Mouse (Mus musculus) limb, embryonic 10.5 days (tissue): ENCODE data around the gene Ndufa11. TPM values are rescaled to one million over a fixed set of nuclear protein-coding genes. Genes with fewer than 3 reads are reported as not detected.
A peak's percentile ranks its signal among the peaks of the same experiment; 100 is the strongest.

Experiments used
- DNase-seq: peaks from one replicate; pipeline ENCODE4 v3.0.0-alpha.2; 2017; ENCODE audit warnings: low spot score
- H3K27ac ChIP-seq: fragments of 300-500 bp; sonication (generic); 2 replicates; pipeline ENCODE4 v1.5.1; 2016; ENCODE audit warnings: mild to moderate bottlenecking
- H3K27me3 ChIP-seq: fragments of 300-500 bp; sonication (generic); 2 replicates; pipeline ENCODE4 v1.6.1; 2016; ENCODE audit warnings: low read depth, mild to moderate bottlenecking; ENCODE audit not compliant: poor library complexity, severe bottlenecking
- H3K36me3 ChIP-seq: fragments of 300-500 bp; sonication (generic); 2 replicates; pipeline ENCODE4 v1.6.1; 2016; ENCODE audit warnings: mild to moderate bottlenecking, moderate library complexity
- H3K4me1 ChIP-seq: fragments of 300-500 bp; sonication (generic); 2 replicates; pipeline ENCODE4 v1.6.1; 2016
- H3K4me3 ChIP-seq: fragments of 300-500 bp; sonication (generic); 2 replicates; pipeline ENCODE4 v1.5.1; 2016; ENCODE audit warnings: mild to moderate bottlenecking, moderate library complexity
- H3K9me3 ChIP-seq: fragments of 300-500 bp; sonication (generic); replicated peaks from 2 replicates; pipeline ENCODE4 v1.6.1; 2016; ENCODE audit warnings: mild to moderate bottlenecking
- WGBS: fragments of 180-500 bp; shearing (Covaris S2); methylation state at CpG from one replicate; pipeline ENCODE4 v1.1.7; 2016; 5-methylcytosine and 5-hydroxymethylcytosine counted together
- polyA plus RNA-seq: library from polyadenylated mRNA; unstranded; fragments of >200 nt; fragmentation: Nextera tagmentation; extraction: Ambion mirVana; gene quantifications from 2 replicates; pipeline ENCODE4 v1.2.1, GENCODE M21; 2016

Gene Ndufa11
- polyA plus RNA-seq, 1 experiment from 2014 or later, result 437 TPM

- WGBS, result 51% methylated on average over 12 of the region's 12 CpGs
- Histone ChIP-seq H3K9me3 (no peaks in the 10 kb centered on the region), H3K27ac (peak overlapping the region; percentile 96), H3K36me3 (peaks cover 41% of the 10 kb centered on the region), H3K4me3 (peak overlapping the region; percentile 89), H3K27me3 (no peaks in the 10 kb centered on the region), H3K4me1 (peaks cover 49% of the 10 kb centered on the region)
- DNase-seq, result no peak
These were observed 47.9 kb downstream of the Ndufa11 start for GRCm38 (mm10) chr17:56765431-56765830.

GRCm38 (mm10) chr17:56766631-56767405 lies 49.3 kb downstream of the Ndufa11 start:
- H3K36me3 ChIP-seq, result peaks cover 55% of the 10 kb centered on the region
- no peaks in the 10 kb centered on the region for H3K9me3 ChIP-seq
- H3K27ac ChIP-seq, result no peak overlapping the region
- no peak overlapping the region for H3K4me3 ChIP-seq
- WGBS, result 94% methylated on average over 27 of the region's 27 CpGs
- peaks cover 35% of the 10 kb centered on the region for H3K4me1 ChIP-seq
- no peak for DNase-seq
- H3K27me3 ChIP-seq, result no peaks in the 10 kb centered on the region

GRCm38 (mm10) chr17:56767531-56768135 lies 50.1 kb downstream of the Ndufa11 start:
- Histone ChIP-seq H3K36me3 (peaks cover 57% of the 10 kb centered on the region), H3K4me1 (peaks cover 27% of the 10 kb centered on the region), H3K9me3 (no peaks in the 10 kb centered on the region), H3K4me3 (no peak overlapping the region), H3K27me3 (no peaks in the 10 kb centered on the region), H3K27ac (no peak overlapping the region)
- DNase-seq, result no peak
- WGBS, result 95% methylated on average over 29 of the region's 29 CpGs

GRCm38 (mm10) chr17:56768941-56769340 lies 51.4 kb downstream of the Ndufa11 start:
- Histone ChIP-seq H3K27me3 (no peaks in the 10 kb centered on the region), H3K4me1 (peaks cover 19% of the 10 kb centered on the region), H3K4me3 (no peak overlapping the region), H3K9me3 (no peaks in the 10 kb centered on the region), H3K36me3 (peaks cover 57% of the 10 kb centered on the region), H3K27ac (no peak overlapping the region)
- DNase-seq, result no peak
- 94% methylated on average over 11 of the region's 11 CpGs for WGBS

- DNase-seq, result no peak
- no peak within 1 kb of the TSS for H3K4me3 ChIP-seq
- no peak within 1 kb of the TSS for H3K27ac ChIP-seq
- peaks cover 16% of the 10 kb centered on the region for H3K4me1 ChIP-seq
- peaks cover 57% of the 10 kb centered on the region for H3K36me3 ChIP-seq
- 90% methylated on average over 5 of the region's 5 CpGs for WGBS
- no peaks in the 10 kb centered on the region for H3K9me3 ChIP-seq
- H3K27me3 ChIP-seq, result no peaks in the 10 kb centered on the region
These were observed 52.4 kb downstream of the Ndufa11 start, which contains the start of gene Prr22 for GRCm38 (mm10) chr17:56769950-56770349. TSS of gene Prr22 (plus strand) at chr17:56770250.

Other genes with a start within 250 kb of the Ndufa11 start
- gene Ptprs, start 241.3 kb upstream of the Ndufa11 start, polyA plus RNA-seq, result 69.5 and 83.2 TPM in 2 replicates
- not detected in 2 replicates for gene Znrf4, start 205.3 kb upstream of the Ndufa11 start, polyA plus RNA-seq
- gene Gm20219, start 163.4 kb upstream of the Ndufa11 start, polyA plus RNA-seq, result 0.58 and 1.3 TPM in 2 replicates
- gene Safb2, start 133.2 kb upstream of the Ndufa11 start, polyA plus RNA-seq, result 91.7 and 110 TPM in 2 replicates
- 161 and 183 TPM in 2 replicates for gene Safb, start 132.9 kb upstream of the Ndufa11 start, polyA plus RNA-seq
- gene 2410015M20Rik, start 108.0 kb upstream of the Ndufa11 start, polyA plus RNA-seq, result 205 and 206 TPM in 2 replicates
- gene Rpl36, start 104.4 kb upstream of the Ndufa11 start, polyA plus RNA-seq, result 1,560 and 1,788 TPM in 2 replicates
- gene Lonp1, start 90.9 kb upstream of the Ndufa11 start, polyA plus RNA-seq, result 67.7 and 73.2 TPM in 2 replicates
- 0.54 and 1.0 TPM in 2 replicates for gene Catsperd, start 89.6 kb upstream of the Ndufa11 start, polyA plus RNA-seq
- 148 TPM in 2 replicates for gene Ranbp3, start 44.5 kb upstream of the Ndufa11 start, polyA plus RNA-seq
- 12.8 and 15.5 TPM in 2 replicates for gene Vmac, start 255 bp downstream of the Ndufa11 start, polyA plus RNA-seq
- gene Nrtn, start 39.8 kb downstream of the Ndufa11 start, polyA plus RNA-seq, result 10.8 and 12.7 TPM in 2 replicates
- gene Dus3l, start 47.0 kb downstream of the Ndufa11 start, polyA plus RNA-seq, result 46.0 and 50.3 TPM in 2 replicates
- gene Prr22, start 52.5 kb downstream of the Ndufa11 start, polyA plus RNA-seq, result 1.5 and 2.2 TPM in 2 replicates
- gene Rfx2, start 113.2 kb downstream of the Ndufa11 start, polyA plus RNA-seq, result 3.2 and 4.5 TPM in 2 replicates
- not detected in 2 replicates for gene Acsbg2, start 156.7 kb downstream of the Ndufa11 start, polyA plus RNA-seq
- 0.50 and 0.73 TPM in 2 replicates for gene 1700061G19Rik, start 157.7 kb downstream of the Ndufa11 start, polyA plus RNA-seq
- 79.0 and 90.2 TPM in 2 replicates for gene Mllt1, start 217.6 kb downstream of the Ndufa11 start, polyA plus RNA-seq